Mouse (Mus musculus) forebrain, embryonic 16.5 days (tissue): ENCODE results near the gene Gria1. TPM values are rescaled to one million over a fixed set of nuclear protein-coding genes. Genes with fewer than 3 reads are reported as not detected.

ENCODE experiments used
- ATAC-seq: fragments of 200-750 bp; cut with Nextera tagmentation; 2 replicates; pipeline ENCODE4 v1.8.0; 2017; ENCODE audit warnings: mild to moderate bottlenecking, moderate library complexity
- H3K27ac ChIP-seq: fragments of 300-500 bp; sonication (generic); 2 replicates; pipeline ENCODE4 v1.5.1; 2014; ENCODE audit warnings: low read length, control low read depth
- H3K27me3 ChIP-seq: fragments of 300-500 bp; sonication (generic); replicated peaks from 2 replicates; pipeline ENCODE4 v1.6.1; 2014; ENCODE audit warnings: low read length; ENCODE audit not compliant: control insufficient read depth, insufficient read depth
- H3K36me3 ChIP-seq: fragments of 300-500 bp; sonication (generic); 2 replicates; pipeline ENCODE4 v1.6.1; 2014; ENCODE audit not compliant: control insufficient read depth, insufficient read depth
- H3K4me1 ChIP-seq: fragments of 300-500 bp; sonication (generic); replicated peaks from 2 replicates; pipeline ENCODE4 v1.6.1; 2014; ENCODE audit warnings: low read length; ENCODE audit not compliant: control insufficient read depth, insufficient read depth
- H3K4me2 ChIP-seq: fragments of 300-500 bp; sonication (generic); 2 replicates; pipeline ENCODE4 v1.6.1; 2014; ENCODE audit warnings: mild to moderate bottlenecking, low read length, control low read depth
- H3K4me3 ChIP-seq: fragments of 300-500 bp; sonication (generic); replicated peaks from 2 replicates; pipeline ENCODE4 v1.5.1; 2014; ENCODE audit warnings: mild to moderate bottlenecking, low read length, control low read depth
- H3K9ac ChIP-seq: fragments of 300-500 bp; sonication (generic); replicated peaks from 2 replicates; pipeline ENCODE4 v1.6.1; 2014; ENCODE audit warnings: low read depth, low read length, control low read depth
- H3K9me3 ChIP-seq: fragments of 300-500 bp; sonication (generic); 2 replicates; pipeline ENCODE4 v1.6.1; 2016; ENCODE audit warnings: low read length; ENCODE audit not compliant: control insufficient read depth
- WGBS: fragments of 180-500 bp; shearing (Covaris S2); extraction: QIAGEN DNeasy Blood & Tissue Kit; methylation state at CpG from one replicate; pipeline ENCODE4 v1.1.7; 2014; 5-methylcytosine and 5-hydroxymethylcytosine counted together
- polyA plus RNA-seq: library from polyadenylated mRNA; unstranded; fragments of >200 nt; fragmentation: Nextera tagmentation; extraction: Ambion mirVana; gene quantifications from 2 replicates; pipeline ENCODE4 v1.2.1, GENCODE M21; 2015

The Gria1 gene
- polyA plus RNA-seq, 1 experiment from 2014 or later: 75.1 TPM

- 36% methylated on average over 3 of the region's 3 CpGs for WGBS
- Histone ChIP-seq H3K4me1 (no peaks in the 10 kb centered on the region; the same call in 1 of the 2 replicates), H3K4me3 (no peak overlapping the region), H3K9me3 (no peaks in the 10 kb centered on the region), H3K9ac (no peak overlapping the region), H3K27me3 (no peaks in the 10 kb centered on the region), H3K36me3 (no peaks in the 10 kb centered on the region), H3K27ac (no peak overlapping the region), H3K4me2 (no peak overlapping the region)
- ATAC-seq: no peak
Observed at GRCm38 (mm10) chr11:57176552-57176951, 165.4 kb downstream of the Gria1 start.

DNA sequence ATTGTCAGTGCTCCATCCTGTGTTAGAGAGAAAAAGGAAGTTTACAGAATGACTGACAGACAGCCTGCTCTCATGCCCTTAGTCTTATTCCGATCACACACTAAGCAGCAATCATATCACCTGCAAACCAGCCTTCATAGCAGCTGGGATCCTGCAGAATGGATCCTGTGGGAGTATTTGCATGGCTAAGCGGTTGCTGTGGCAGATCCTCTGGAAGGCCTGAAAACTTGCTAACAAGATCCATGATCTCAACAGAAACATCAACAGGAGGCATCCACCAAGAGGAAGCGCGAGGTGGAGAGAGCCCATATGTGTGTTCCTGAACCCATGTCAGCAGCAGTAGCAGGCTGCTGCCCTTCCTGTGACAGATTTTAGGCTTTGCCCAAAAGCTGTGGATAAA, 173.0 kb downstream of the Gria1 start:
- Histone ChIP-seq H3K9ac (no peak overlapping the region), H3K4me1 (no peaks in the 10 kb centered on the region), H3K4me3 (no peak overlapping the region), H3K27me3 (no peaks in the 10 kb centered on the region), H3K9me3 (no peaks in the 10 kb centered on the region), H3K36me3 (no peaks in the 10 kb centered on the region; the same call in 1 of the 2 replicates), H3K4me2 (no peak overlapping the region), H3K27ac (no peak overlapping the region)
- 87% methylated on average over 4 of the region's 4 CpGs for WGBS
- no peak for ATAC-seq

GRCm38 (mm10) chr11:57185110-57185509, 173.9 kb downstream of the Gria1 start:
- Histone ChIP-seq H3K4me2 (no peak overlapping the region), H3K4me3 (no peak overlapping the region), H3K27me3 (no peaks in the 10 kb centered on the region), H3K9me3 (no peaks in the 10 kb centered on the region), H3K36me3 (no peaks in the 10 kb centered on the region; the same call in 1 of the 2 replicates), H3K27ac (no peak overlapping the region), H3K4me1 (no peaks in the 10 kb centered on the region), H3K9ac (no peak overlapping the region)
- no peak for ATAC-seq

DNA sequence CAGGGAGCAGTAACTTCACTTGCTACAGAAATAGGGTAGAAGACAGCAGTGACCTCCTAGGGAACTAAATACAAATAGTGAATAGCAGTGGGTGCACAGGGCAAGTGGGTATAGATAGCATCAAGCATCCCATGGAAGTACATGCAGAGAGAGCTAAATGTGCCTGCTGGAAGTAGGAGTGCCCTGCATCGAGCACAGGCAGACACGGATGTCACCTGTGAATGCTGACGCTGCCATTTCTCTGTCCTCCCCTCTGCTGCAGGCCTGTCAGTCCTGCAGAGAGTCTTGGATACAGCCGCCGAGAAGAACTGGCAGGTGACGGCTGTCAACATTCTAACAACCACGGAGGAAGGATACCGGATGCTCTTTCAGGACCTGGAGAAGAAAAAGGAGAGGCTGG, 178.2 kb downstream of the Gria1 start:
- no peak for ATAC-seq
- H3K27me3 ChIP-seq: no peaks in the 10 kb centered on the region
- no peak overlapping the region for H3K27ac ChIP-seq
- H3K9ac ChIP-seq: no peak overlapping the region
- H3K36me3 ChIP-seq: no peaks in the 10 kb centered on the region; the same call in 1 of the 2 replicates
- H3K4me2 ChIP-seq: no peak overlapping the region
- no peaks in the 10 kb centered on the region for H3K9me3 ChIP-seq
- H3K4me3 ChIP-seq: no peak overlapping the region
- 82% methylated on average over 8 of the region's 8 CpGs for WGBS
- no peaks in the 10 kb centered on the region for H3K4me1 ChIP-seq

DNA sequence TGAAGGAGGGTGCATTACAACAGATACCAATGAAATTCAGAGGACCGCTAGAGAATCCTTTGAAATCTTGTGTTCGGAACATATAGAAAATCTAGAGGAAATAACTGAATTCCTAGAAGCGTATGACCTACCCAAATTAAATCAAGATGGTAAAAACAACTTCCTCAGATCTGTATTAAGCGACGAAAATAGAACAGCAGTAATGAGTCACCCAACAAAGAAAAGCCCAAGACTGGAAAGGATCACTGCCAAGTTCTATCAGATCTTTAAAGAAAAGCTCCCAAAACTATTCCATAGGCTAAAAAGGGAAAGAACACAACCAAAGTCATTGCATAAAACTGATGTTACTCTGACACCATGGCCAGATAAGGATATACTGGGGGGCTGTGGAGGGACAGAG, 183.6 kb downstream of the Gria1 start:
- Histone ChIP-seq H3K9me3 (no peaks in the 10 kb centered on the region), H3K4me2 (no peak overlapping the region), H3K27ac (no peak overlapping the region), H3K4me3 (no peak overlapping the region), H3K4me1 (no peaks in the 10 kb centered on the region), H3K36me3 (peaks cover 3% of the 10 kb centered on the region; the same call in 1 of the 2 replicates), H3K9ac (no peak overlapping the region), H3K27me3 (no peaks in the 10 kb centered on the region)
- no peak for ATAC-seq
- WGBS: 86% methylated on average over 5 of the region's 5 CpGs

DNA sequence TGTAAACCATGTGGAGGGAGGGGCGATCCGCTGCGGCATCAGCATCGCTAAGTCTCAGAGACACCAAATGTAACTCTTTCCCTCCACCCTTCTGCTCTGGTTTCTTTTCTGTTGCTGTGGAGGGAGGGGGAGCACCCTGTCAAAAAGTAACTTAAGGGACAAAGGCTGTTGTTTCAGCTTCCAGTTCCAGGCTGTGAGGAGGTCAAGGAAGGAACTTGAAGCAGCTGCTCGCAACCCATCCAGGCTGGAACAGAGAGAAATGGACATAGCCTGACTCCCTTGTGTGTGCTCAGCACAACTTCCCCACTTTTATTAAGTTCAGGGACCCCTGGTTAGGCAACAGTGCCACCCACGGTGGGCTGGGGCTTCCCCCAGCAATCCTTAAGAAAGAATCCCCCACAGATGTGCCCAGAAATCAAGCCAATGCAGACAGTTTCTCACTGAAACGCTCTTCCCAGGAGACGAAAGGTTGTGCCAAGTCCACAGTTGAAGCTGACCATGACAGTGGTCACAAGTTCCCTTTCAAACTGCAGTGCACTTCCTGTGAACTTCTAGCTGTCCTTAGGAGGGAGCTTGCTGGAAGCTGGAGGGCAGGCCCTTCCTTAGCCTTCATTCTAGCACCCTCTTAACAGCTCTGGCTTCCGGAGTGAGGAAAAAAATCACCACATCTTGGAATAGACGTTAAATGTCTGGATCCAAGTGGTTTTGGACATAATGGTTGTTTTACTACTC, 190.2 kb downstream of the Gria1 start:
- no peak overlapping the region for H3K4me3 ChIP-seq
- ATAC-seq: no peak
- no peak overlapping the region for H3K4me2 ChIP-seq
- H3K27me3 ChIP-seq: no peaks in the 10 kb centered on the region
- no peaks in the 10 kb centered on the region for H3K9me3 ChIP-seq
- H3K27ac ChIP-seq: no peak overlapping the region
- no peak overlapping the region for H3K9ac ChIP-seq
- WGBS: 81% methylated on average over 10 of the region's 10 CpGs
- H3K36me3 ChIP-seq: peaks cover under 1% of the 10 kb centered on the region; the same call in 1 of the 2 replicates
- no peaks in the 10 kb centered on the region for H3K4me1 ChIP-seq

GRCm38 (mm10) chr11:57204371-57204770, 193.2 kb downstream of the Gria1 start:
- H3K27ac ChIP-seq: no peak overlapping the region
- no peaks in the 10 kb centered on the region for H3K9me3 ChIP-seq
- H3K9ac ChIP-seq: no peak overlapping the region
- H3K4me1 ChIP-seq: no peaks in the 10 kb centered on the region
- no peak overlapping the region for H3K4me2 ChIP-seq
- no peak for ATAC-seq
- WGBS: 31% methylated on average over 6 of the region's 6 CpGs
- H3K36me3 ChIP-seq: no peaks in the 10 kb centered on the region
- no peaks in the 10 kb centered on the region for H3K27me3 ChIP-seq
- no peak overlapping the region for H3K4me3 ChIP-seq

- Histone ChIP-seq H3K27ac (no peak overlapping the region), H3K4me3 (no peak overlapping the region), H3K27me3 (no peaks in the 10 kb centered on the region), H3K9ac (no peak overlapping the region), H3K9me3 (no peaks in the 10 kb centered on the region), H3K4me1 (no peaks in the 10 kb centered on the region), H3K36me3 (no peaks in the 10 kb centered on the region), H3K4me2 (no peak overlapping the region)
- ATAC-seq: no peak
Observed at GRCm38 (mm10) chr11:57207260-57207659, 196.1 kb downstream of the Gria1 start.

GRCm38 (mm10) chr11:57214079-57214478, 202.9 kb downstream of the Gria1 start:
- ATAC-seq: 0 out of 2 replicates have a peak, but pooled peaks have one; percentile 26
- no peak overlapping the region for H3K9ac ChIP-seq
- no peak overlapping the region for H3K4me2 ChIP-seq
- H3K27me3 ChIP-seq: no peaks in the 10 kb centered on the region
- H3K27ac ChIP-seq: no peak overlapping the region
- H3K36me3 ChIP-seq: no peaks in the 10 kb centered on the region
- H3K4me1 ChIP-seq: 0 out of 2 replicates have a peak, but pooled peaks cover 2% of the 10 kb centered on the region
- 77% methylated on average over 7 of the region's 7 CpGs for WGBS
- no peaks in the 10 kb centered on the region for H3K9me3 ChIP-seq
- H3K4me3 ChIP-seq: no peak overlapping the region
